Mouse (Mus musculus): Measurements from ENCODE around the gene Rps6kb2.

Gene Rps6kb2

DNA sequence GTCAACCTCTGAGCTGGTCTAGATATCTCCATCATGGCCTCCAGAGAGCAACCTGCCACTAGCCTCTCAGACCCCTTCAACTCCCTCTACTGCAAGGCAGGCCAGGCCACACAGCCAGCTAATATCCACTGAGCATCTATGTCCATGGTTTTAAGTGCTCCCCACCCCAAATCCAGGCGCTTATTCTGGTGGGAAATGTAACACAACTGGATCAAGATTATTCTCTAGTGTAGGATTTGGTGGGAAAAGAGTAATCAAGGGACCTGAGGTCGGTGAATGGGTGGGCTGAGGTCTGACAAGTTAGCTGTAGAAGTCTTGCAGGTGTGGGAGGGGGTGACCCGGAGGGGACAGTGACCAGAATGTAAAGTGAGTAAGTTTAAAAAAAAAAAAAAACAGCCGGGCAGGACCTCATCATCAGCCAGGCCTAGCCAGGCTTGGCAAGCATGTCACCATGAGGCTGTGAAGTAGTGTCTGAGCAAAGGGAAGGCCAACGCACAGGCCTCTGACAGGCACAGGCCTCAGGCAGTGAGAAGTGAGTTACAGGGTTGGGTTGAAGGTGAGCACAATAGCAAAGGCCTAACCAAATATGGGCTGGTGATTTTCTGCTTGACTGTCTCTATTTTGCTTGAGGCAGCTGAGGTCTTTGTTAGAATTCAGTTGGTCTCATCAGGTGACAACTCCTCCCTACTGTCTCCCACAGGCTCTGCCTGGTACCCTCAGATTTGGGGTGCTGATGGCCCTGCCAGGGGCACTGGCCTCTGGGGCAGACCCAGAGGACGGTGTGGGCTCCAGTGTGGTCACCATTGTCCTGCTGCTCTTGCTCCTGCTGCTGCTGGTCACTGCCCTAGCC, 7.7 kb downstream of the Rps6kb2 start:
- DNase-seq (ENCODE audit: low spot score) = no peak

DNA sequence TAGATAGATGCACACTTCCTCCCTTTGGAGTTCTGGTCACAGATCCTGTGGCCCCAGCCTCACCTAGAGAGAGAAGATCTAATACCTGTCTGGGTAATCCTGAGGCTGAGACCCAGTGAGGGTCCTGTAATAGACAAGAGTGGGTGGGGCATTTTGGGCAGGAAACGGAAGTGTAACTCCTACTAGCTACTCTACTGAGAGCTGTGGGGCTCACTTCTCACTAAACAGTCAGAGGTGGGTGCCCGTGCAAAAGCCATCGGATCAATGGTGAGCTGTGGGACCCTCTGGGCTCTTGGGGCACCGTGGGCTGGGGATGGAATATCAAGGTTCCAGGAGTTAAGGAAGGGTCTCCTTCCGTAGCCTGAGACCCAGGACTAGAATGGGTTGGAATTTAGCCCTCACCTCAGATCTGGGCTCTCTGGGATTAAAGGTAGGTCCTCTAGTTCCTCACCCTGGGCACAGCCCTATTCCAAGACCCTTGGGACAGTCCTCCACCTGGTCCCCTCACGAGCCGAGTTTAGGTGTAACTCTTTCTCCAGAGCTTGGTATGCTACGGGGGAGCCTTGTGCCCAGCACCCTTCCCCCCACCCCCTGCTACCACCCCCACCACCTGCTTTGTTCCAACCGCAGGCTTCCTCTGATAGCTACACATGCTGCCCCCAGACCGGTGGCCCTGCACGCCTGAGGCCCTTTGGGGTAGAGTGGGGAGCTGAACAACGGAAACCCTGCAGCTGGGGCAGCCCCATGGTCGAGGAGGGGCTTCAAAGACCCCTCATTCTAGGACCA, 8.5 kb downstream of the Rps6kb2 start:
- no peak for DNase-seq (ENCODE audit: low spot score)

DNA sequence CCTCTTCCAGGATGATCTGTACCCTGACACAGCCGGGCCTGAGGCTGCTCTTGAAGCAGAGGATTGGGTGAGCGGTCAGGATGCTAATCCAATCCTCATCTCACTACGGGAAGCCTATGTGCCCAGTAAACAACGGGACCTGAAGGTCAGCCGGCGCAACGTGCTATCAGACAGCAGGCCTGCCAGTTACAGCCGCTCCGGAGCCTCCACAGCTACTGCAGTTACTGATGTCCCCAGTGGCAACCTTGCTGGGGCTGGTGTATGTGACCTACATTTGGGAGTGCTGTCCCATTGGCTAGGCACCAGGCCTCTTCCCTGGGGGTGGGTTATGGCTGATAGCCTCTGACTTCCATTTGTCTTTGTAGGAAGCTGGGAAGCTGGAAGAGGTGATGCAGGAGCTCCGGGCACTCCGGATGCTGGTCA, 9.9 kb downstream of the Rps6kb2 start, which contains the start of gene Ptprcap:
Ptprcap (plus strand) TSS at position 373 of the 423 bp plus-strand sequence.
- DNase-seq (ENCODE audit: low spot score) = peak; percentile 36

DNA sequence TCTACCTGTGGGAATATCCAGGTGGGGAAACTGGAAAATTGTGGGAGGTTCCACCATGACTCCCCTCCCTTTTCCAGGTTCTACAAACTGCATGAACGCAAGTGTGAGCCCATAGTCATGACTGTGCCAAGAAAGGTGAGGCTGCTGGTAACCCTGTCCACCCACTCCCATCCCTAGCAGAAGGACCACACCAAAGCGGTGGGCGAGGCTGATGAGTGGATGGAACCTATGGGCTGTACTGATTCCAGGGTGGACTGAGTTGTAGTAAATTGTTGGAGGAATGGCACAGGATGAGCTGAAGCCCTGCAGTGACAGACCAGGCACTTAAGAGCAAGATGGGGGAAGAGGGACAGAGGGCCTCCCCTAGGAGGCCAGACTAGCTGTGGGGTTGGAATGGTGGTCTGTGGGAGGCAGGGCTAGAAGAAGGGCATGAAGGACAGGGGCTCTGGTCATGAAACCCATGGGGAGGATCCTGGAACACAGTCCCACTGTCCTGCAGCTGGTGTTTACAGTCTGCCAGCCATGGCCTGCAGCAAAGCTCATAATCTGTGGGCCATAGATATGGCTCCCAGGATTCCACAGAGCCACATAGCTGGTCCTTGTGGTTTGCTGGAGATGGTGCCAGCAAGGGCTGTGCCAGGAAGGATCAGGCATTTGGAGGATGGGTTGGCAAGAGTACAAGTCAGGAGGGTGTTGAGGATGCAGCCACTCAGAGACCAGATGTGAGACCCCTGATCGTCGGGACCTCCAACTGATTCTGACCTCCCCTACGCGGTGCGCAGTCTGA, 10.5 kb downstream of the Rps6kb2 start:
- DNase-seq (ENCODE audit: low spot score) = no peak

DNA sequence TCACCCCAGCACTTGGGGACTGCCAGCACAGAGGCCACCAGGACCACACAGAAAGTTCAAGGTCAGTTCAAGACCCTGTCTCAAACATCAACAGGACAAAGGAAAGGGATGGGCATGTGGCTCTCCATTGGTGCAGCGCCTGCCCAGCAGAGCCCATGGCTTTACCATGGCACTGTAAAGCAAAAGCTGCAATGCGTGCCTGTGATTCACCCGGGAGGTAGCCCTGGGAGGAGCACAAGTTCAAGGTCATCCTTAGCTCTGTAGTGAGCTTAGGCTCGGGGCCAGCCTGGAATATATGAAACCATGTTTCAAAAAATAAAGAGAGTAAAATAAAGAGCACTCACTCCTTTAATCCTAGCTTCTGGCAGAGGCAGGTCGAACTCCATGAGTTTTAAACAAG, 11.3 kb downstream of the Rps6kb2 start:
- no peak for DNase-seq (ENCODE audit: low spot score)

DNA sequence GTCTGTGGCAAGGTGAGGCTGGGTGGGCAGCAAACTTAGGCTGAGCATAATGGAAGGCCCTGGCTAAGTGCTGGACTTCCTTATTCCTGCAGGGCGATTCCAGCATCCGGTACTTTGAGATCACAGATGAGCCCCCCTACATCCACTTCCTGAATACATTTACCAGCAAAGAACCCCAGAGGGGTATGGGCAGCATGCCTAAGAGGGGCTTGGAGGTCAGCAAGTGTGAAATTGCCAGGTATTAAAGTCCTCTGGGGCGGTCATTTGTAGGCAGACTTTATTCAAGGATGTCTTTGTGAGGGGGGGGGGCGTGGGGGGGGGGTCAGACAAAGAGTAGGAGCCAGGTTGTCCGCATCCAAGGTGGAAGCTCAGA, 11.7 kb downstream of the Rps6kb2 start:
- DNase-seq (ENCODE audit: low spot score) = no peak

DNA sequence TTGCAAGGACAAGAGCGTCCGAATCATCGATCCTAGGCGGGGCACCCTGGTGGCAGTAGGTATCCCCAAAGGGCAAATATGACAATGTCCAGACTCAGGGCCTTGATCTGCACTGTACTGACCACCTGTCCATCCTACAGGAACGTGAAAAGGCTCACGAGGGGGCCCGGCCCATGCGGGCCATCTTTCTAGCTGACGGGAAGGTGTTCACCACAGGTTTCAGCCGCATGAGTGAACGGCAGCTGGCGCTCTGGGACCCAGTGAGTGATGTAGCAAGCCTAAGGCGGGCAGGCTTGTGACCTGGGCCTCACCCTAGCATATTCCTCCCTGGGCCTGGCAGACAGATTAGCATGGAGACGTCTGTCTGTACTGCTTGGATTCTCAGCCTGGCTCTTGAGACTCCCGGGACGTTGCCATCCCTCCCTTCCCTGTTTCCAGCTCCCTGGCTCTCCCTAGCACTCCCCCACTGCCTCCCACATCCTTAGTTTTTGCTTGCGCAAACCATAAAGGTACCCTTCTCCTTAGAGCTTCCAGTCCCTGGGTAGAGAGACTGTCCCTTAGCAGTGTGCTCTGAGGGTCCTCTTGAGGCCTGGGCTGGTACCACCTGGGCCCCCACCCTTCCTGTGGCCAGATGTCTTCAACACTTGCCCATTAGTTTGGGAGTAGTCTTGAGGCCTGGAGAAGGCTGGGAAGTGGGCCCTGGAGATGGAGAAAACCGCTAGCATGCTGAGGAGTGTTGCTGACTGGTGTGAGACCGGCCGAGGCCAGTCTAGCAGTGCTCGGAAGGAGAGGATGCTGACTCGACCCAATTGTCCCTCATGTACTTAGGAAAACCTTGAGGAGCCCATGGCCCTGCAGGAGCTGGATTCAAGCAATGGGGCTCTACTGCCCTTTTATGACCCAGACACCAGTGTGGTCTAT, 12.3 kb downstream of the Rps6kb2 start:
- no peak for DNase-seq (ENCODE audit: low spot score)

DNA sequence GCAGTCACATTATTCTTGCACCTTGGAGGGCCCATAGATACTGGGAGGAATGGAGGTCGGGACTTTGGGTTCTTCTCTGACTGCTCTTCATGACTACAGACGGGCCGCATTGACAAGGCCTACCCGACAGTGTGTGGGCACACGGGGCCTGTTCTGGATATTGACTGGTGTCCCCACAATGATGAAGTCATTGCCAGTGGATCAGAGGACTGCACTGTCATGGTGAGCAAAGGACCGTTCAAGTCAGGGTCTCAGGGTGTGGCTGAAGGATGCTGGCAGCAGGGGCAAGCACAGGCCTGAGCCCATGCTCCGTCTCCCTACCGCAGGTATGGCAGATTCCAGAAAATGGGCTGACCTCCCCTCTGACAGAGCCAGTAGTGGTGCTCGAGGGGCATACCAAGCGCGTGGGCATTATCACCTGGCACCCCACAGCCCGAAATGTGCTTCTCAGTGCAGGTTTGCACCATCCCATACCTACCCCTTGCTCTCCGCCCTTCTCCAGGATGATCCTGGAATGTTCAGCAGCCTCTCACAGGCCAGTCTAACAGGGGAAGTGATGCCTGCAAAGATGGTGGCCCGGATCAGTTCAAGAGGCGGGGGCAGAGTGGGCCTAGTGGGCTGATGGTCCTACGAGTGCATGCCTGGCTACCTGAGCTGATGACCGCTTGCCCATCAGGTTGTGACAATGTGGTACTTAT, 13.2 kb downstream of the Rps6kb2 start:
- DNase-seq (ENCODE audit: low spot score) = no peak

DNA sequence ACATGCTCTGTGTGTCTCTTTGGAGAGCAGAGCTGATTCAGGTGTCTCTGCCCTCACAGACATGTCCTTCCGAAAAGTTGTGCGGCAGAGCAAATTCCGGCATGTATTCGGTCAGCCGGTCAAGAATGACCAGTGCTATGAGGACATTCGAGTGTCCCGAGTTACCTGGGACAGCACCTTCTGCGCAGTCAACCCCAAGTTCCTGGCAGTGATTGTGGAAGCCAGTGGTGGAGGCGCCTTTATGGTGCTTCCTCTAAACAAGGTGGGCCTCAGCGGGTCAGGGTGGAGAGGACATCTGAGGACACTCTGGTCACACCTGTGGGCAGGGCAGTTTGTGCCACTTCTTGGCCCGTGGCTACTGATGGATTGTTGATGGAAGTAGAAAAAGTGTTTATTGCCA, 13.9 kb downstream of the Rps6kb2 start:
- no peak for DNase-seq (ENCODE audit: low spot score)

DNA sequence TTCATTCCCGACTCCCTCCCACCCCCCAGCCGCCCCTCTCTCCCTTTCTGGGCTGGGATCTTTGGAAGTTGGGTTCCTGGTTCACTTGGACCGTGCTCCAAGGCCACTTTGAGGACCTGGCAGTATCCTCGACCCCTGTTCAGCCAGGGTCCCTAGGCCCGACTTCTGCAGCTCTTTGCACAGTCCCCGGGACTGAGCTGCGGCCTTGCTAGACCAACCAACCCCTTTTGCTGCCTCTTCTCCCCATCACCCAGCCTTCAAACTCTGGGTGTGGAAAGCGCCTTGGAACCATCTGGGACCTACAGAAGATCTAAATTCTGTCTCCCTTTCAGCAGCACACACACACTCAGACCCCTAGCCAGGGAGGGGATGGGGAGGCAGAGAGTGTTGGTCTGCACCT, 14.3 kb downstream of the Rps6kb2 start:
- DNase-seq (ENCODE audit: low spot score) = no peak

DNA sequence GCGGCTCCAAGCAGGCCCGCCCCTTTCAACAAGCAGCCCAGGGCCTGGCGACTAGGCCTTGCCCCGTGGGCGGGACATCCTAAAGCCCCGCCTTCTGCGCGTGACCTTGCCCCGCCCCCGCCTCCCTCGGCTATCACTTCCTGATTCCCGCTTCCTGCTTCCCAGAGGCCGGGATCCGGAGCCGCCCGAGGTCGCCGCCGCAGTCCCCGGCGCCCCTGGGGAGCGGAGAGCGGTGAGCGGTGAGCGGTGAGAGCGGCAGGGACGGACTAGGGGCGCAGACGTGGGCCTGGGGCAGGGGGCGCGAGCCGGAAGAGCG, 14.7 kb downstream of the Rps6kb2 start, which contains the start of gene Coro1b:
Coro1b (plus strand) TSS at position 129 of the 316 bp plus-strand sequence.
- DNase-seq (ENCODE audit: low spot score) = peak; percentile 95

DNA sequence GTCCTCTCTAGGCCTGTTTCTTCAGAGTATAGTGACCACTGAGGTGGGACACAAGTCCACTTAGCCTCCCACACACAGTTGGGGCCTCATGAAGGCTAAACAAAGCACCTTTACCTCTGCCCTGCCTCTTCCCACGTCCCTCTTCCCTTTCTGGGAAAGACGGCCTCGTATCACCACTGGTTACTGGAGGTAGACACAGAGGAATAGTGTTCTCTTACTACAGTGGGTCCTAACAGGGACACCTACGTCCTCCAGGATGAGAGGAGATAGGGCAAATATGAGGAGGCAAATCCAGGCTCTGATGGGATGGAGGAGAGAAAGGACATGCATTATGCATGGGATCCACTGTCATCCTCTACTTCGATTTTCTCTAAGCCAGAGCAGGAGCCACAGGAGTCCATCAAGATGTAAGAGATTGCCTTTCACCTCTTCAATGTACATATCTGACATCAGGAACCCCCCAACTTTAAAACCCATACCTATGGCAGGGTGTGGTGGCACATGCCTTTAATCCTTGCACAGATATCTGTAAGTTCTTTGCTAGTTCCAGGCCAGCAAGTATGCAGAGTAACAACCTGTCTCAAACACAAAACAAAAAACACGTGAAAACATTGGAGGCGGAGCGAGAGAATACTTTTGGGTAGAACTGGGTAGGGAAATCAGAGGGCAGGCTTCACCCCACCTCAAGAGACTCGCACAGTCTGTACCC, 15.2 kb downstream of the Rps6kb2 start:
- no peak for DNase-seq (ENCODE audit: low spot score)

DNA sequence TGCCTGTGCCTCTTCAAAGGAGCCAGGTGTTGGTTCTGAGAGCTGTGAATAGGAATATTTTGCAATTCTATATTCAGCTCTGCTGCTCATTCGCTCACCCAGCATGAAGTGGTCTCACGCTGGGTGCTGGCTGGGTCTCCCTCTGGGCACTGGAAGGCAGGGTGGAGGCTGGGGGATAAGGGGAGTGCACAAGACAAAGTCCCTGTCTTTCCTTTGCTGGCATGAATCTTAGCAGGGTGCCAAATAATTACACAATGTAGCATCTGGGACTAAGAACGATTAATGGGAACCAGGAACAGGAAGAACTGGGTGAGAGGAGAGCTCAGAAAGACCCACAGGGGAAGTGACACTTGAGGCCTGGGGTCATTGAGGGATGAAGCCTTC, 16.1 kb downstream of the Rps6kb2 start:
- DNase-seq (ENCODE audit: low spot score) = no peak

DNA sequence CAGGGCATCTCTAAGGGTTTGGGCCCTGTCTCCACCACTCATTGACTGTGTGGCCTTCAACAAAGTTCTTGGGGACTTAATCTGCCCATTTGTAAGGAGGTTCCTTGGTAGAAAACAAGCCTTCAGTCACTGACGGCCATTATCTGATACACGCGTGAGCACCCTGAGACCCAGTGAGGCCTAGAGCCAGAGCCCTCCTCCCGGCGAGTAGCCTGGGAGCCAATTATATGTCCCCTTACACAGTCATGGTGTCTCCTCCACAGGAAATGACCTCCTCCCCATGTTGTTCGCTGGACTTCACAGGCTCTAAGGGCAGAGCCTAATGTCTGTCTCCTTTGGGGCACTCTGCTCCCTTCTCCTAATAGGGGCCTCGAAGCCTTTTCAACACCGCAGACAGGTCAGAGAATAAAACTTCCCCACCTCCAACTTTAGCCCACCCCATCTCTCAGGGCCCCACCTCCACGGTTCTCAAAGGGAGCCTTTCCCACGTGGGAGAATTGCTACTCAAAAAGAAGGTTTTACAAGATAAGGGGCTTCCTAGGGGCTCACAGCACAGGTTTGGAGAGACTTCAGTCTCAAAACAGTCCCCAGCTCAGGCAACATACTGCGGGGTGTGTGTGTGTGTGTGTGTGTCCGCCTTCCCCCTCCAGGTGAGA, 16.7 kb downstream of the Rps6kb2 start:
- DNase-seq (ENCODE audit: low spot score) = no peak

DNA sequence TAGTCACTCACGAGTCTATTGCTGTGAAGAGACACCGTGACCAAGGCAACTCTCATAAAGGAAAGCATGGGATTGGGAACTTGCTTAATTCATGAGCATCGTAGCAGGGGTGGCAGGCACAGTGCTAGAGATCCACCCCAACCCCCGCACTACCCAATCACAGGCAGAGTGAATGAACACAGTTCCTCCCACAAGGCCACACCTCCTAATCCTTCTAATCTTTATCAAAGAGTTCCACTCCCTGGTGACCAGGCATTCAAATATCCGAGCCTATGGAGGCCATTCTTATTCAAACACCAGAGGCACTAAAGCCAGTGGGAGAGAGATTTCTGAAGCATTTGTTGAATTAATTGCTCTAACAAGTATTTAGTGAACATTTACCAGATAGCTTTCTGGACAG, 17.2 kb downstream of the Rps6kb2 start:
- no peak for DNase-seq (ENCODE audit: low spot score)

DNA sequence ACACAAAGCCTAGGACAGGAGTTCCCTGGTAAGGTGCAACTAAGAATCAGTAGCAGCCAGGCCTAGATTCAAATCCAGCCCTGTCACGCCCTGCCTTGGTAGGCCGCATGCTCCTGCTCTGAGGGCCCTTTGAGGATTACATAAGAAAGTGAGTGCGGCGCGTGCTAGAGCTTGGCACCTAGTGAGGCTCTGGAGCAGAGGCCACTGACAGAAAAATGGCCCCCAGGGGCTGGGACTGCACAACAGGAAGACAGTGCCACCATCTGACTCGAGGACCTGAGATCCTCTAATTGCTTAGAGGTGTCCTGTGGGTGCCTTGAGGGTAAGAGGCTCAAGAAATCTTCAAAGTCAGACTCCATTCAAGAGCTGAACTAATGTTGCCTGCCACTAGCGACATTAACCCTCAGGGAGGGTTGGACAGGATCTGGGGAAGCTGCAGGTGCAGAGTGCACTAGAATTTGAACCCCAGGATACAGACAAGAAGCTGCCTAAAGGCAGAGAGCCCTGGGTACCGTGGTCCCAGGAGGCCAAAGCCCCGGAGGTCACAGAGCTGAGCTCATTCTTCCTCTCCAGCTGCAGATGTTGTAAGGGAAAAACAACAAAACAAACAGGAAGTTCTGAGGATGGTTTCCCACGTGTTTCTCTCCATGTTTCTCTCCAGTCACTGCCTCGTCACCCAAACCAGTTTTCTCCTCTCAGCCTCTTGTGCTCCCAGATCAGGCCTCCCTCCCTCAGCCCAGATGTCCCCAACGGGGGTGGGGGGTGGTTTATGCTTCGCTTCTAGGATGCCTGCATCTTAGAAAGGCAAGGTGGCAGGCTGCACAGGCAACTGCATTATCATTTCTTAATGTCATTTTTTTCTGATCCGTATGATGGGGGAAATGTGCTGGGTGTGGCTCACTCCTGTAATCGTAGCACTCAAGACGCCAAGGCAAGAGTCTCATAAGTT, 18.3 kb downstream of the Rps6kb2 start:
- DNase-seq (ENCODE audit: low spot score) = no peak

DNA sequence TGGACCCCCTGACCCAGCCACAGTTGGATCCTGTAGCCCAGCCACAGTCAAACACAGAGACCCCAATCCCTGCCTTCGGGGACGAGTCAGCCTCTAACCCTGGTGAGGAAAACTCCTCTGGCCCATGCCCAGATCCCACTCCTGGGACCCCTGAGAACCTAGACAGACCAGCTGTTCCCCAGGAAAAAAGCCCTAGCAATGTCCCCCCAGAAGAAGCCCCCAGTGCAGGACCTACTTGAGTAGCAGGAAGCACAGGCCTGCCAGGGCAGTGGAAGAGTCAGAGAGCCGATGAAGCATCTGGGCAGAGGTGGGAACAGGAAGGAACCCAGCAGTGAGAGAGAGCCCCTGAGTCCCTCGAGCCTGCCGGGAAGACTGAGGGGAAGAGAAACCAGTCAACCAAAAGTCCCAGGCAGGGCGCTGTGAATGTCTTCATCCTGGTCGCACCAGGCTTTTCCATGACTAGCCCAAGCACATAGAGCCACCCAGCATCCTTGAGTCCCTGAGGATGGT, 19.3 kb downstream of the Rps6kb2 start, which contains the start of gene Cabp4:
Cabp4 (minus strand) TSS at position 275 of the 510 bp plus-strand sequence.
- DNase-seq (ENCODE audit: low spot score) = no peak
